Mouse (Mus musculus): ENCODE results near the gene Ift22.

- TF ChIP-seq CTCF (IDR thresholded peaks at IDR 0.05; ENCODE audit: borderline replicate concordance, extremely low read depth, insufficient read depth, insufficient read length) (no peak), POLR2A (IDR thresholded peaks at IDR 0.05; ENCODE audit: borderline replicate concordance, extremely low read depth, insufficient read depth, insufficient read length, poor library complexity, severe bottlenecking) (no peak)
These were observed 21.0 kb upstream of the Ift22 start for GRCm38 (mm10) chr5:136886957-136887356.

Measured in brain, embryonic 14.5 days (tissue).